Comparison of ENCODE assay signal across 24 mouse cellular contexts in genomic region chr4:98044611-98045010, GRCm38 (mm10).
A peak's percentile ranks its signal among the peaks of the same experiment; 100 is the strongest.
DNase-seq lines count a peak whose midpoint lies in the region; ATAC-seq and TF ChIP-seq lines count a peak whose summit lies in the region.
"Had no signal": no experiment of that assay in that cellular context is flagged by ENCODE, and none has a peak within 500 bp of the region (broad histone marks: within the 10 kb centered on the region; RNA-seq: fewer than 3 reads in every experiment).

No protein-coding gene starts in this region.

- peak; percentile 53 for DNase-seq in liver, adult 2 months (ENCODE audit: extremely low read depth, low read depth, low spot score)
- DNase-seq in liver, postnatal 0 days: no peak
- DNase-seq in thymus, postnatal 25 days: peak; percentile 12
- no peak for DNase-seq in thymus, adult 2 months
- peak; percentile 64 for DNase-seq in gonadal fat pad, adult 2 months (ENCODE audit: low read depth)
- DNase-seq in layer of hippocampus, adult 8-10 months (ENCODE audit: low spot score in 2 of 2): no peak
- DNase-seq: adrenal gland, adult 2 months; adrenal gland, postnatal 14 days; cerebellum, adult 11 months; cerebellum, adult 2 months; cerebellum, adult 9-11 months; cerebellum, postnatal 25 days; gastrocnemius, postnatal 25 days; heart, postnatal 10 days; heart, postnatal 36 days had no signal

- no peak overlapping the region for H3K4me2 ChIP-seq in liver, postnatal 0 days (ENCODE audit: low read depth, low read length)
- H3K4me2 ChIP-seq: embryonic facial prominence, embryonic 12.5 days; embryonic facial prominence, embryonic 15.5 days; forebrain, embryonic 12.5 days; forebrain, embryonic 15.5 days; heart, embryonic 12.5 days; heart, embryonic 15.5 days; hindbrain, embryonic 13.5 days had no signal

- no peak for TF ChIP-seq EP300 in liver, postnatal 0 days (IDR thresholded peaks at IDR 0.05; ENCODE audit: low read depth)

- no peak for TF ChIP-seq POLR2A in liver, adult 2 months (IDR thresholded peaks at IDR 0.05; ENCODE audit: extremely low read depth, insufficient read depth, low read length)
- no peak for TF ChIP-seq POLR2A in thymus, adult 2 months (IDR thresholded peaks at IDR 0.05; ENCODE audit: control insufficient read depth, extremely low read depth, insufficient read depth, low read length, poor library complexity)

- no peak for ATAC-seq in liver, postnatal 0 days
- ATAC-seq: forebrain, embryonic 15.5 days; hindbrain, embryonic 16.5 days had no signal

- TF ChIP-seq CTCF in liver, adult 2 months (IDR thresholded peaks at IDR 0.05; ENCODE audit: low read depth, low read length): no peak
- no peak for TF ChIP-seq CTCF in liver, postnatal 0 days (IDR thresholded peaks at IDR 0.05; ENCODE audit: low read depth)
- TF ChIP-seq CTCF in thymus, adult 2 months (IDR thresholded peaks at IDR 0.05; ENCODE audit: borderline replicate concordance, control insufficient read depth, extremely low read depth, insufficient read depth, low read length, poor library complexity): no peak

- H3K9ac ChIP-seq in liver, adult 2 months (ENCODE audit: low read depth, low read length): no peak overlapping the region
- H3K9ac ChIP-seq in liver, postnatal 0 days (replicated peaks): no peak overlapping the region
- H3K9ac ChIP-seq: embryonic facial prominence, embryonic 12.5 days; embryonic facial prominence, embryonic 15.5 days; forebrain, embryonic 12.5 days; forebrain, embryonic 15.5 days; heart, embryonic 12.5 days; heart, embryonic 15.5 days; hindbrain, embryonic 13.5 days had no signal

- no peaks in the 10 kb centered on the region for H3K27me3 ChIP-seq in liver, adult 2 months (ENCODE audit: control insufficient read depth, insufficient read depth, low read length)
- H3K27me3 ChIP-seq in liver, postnatal 0 days (ENCODE audit: insufficient read depth, low read length): no peaks in the 10 kb centered on the region
- H3K27me3 ChIP-seq in thymus, adult 2 months (ENCODE audit: control insufficient read depth, insufficient read depth, low read length): no peaks in the 10 kb centered on the region
- H3K27me3 ChIP-seq: embryonic facial prominence, embryonic 12.5 days; embryonic facial prominence, embryonic 15.5 days; forebrain, embryonic 12.5 days; forebrain, embryonic 15.5 days; heart, embryonic 12.5 days; heart, embryonic 15.5 days; hindbrain, embryonic 13.5 days had no signal

- no peaks in the 10 kb centered on the region for H3K4me1 ChIP-seq in liver, adult 2 months (ENCODE audit: control insufficient read depth, insufficient read depth, low read length)
- H3K4me1 ChIP-seq in liver, postnatal 0 days (ENCODE audit: insufficient read depth): no peaks in the 10 kb centered on the region
- peaks cover 8% of the 10 kb centered on the region for H3K4me1 ChIP-seq in thymus, adult 2 months (replicated peaks; ENCODE audit: control insufficient read depth, insufficient read depth, low read length)

- peaks cover 27% of the 10 kb centered on the region for H3K36me3 ChIP-seq in liver, adult 2 months (ENCODE audit: control insufficient read depth, insufficient read depth, low read length)
- H3K36me3 ChIP-seq in liver, postnatal 0 days (replicated peaks; ENCODE audit: insufficient read depth, low read length): peaks cover 5% of the 10 kb centered on the region; the same call in 1 of the 2 replicates
- H3K36me3 ChIP-seq in thymus, adult 2 months (ENCODE audit: control insufficient read depth, insufficient read depth, low read length): no peaks in the 10 kb centered on the region
- H3K36me3 ChIP-seq: embryonic facial prominence, embryonic 12.5 days; embryonic facial prominence, embryonic 15.5 days; forebrain, embryonic 12.5 days; forebrain, embryonic 15.5 days; heart, embryonic 15.5 days; hindbrain, embryonic 10.5 days; hindbrain, embryonic 13.5 days had no signal

- no peak overlapping the region for H3K4me3 ChIP-seq in liver, adult 2 months (ENCODE audit: insufficient read depth, low read depth, low read length)
- H3K4me3 ChIP-seq in liver, postnatal 0 days (ENCODE audit: low read depth, low read length): no peak overlapping the region
- H3K4me3 ChIP-seq in thymus, adult 2 months (ENCODE audit: control insufficient read depth, insufficient read depth, low read length): no peak overlapping the region
- H3K4me3 ChIP-seq: embryonic facial prominence, embryonic 12.5 days; embryonic facial prominence, embryonic 15.5 days; forebrain, embryonic 12.5 days; forebrain, embryonic 15.5 days; heart, embryonic 12.5 days; heart, embryonic 15.5 days; hindbrain, embryonic 10.5 days; hindbrain, embryonic 13.5 days had no signal

- no peak overlapping the region for H3K27ac ChIP-seq in liver, adult 2 months (replicated peaks; ENCODE audit: insufficient read depth, low read depth, low read length)
- H3K27ac ChIP-seq in liver, postnatal 0 days (ENCODE audit: low read depth): no peak overlapping the region
- H3K27ac ChIP-seq in thymus, adult 2 months (ENCODE audit: control insufficient read depth, insufficient read depth, low read length): no peak overlapping the region
- H3K27ac ChIP-seq: embryonic facial prominence, embryonic 12.5 days; embryonic facial prominence, embryonic 15.5 days; forebrain, embryonic 12.5 days; forebrain, embryonic 15.5 days; heart, embryonic 15.5 days; hindbrain, embryonic 10.5 days; hindbrain, embryonic 13.5 days had no signal

- H3K9me3 ChIP-seq in liver, postnatal 0 days (ENCODE audit: low read length): no peaks in the 10 kb centered on the region
- H3K9me3 ChIP-seq: embryonic facial prominence, embryonic 12.5 days; embryonic facial prominence, embryonic 15.5 days; forebrain, embryonic 12.5 days; forebrain, embryonic 15.5 days; heart, embryonic 12.5 days; heart, embryonic 15.5 days; hindbrain, embryonic 10.5 days; hindbrain, embryonic 13.5 days had no signal

- H3K79me2 ChIP-seq in liver, adult 2 months (ENCODE audit: control insufficient read depth, insufficient read depth, low read length): no peaks in the 10 kb centered on the region; the same call in 1 of the 2 replicates

- WGBS in liver, adult 2 months: 75% methylated on average over 8 of the region's 8 CpGs
- WGBS in liver, postnatal 0 days (ENCODE audit: insufficient replicate concordance): 85% methylated on average over 8 of the region's 8 CpGs
- WGBS in thymus, adult 2 months: 86% methylated on average over 8 of the region's 8 CpGs

Comparison
In these comparisons a context has a peak if more than half of its experiments do, and no peak if none do; other contexts are left out.
1. DNase-seq: peak in liver, adult 2 months (single experiment), thymus, postnatal 25 days (single experiment) and gonadal fat pad, adult 2 months (single experiment); none in liver, postnatal 0 days (single experiment), thymus, adult 2 months (single experiment) and layer of hippocampus, adult 8-10 months (0 of 2).